Mouse (Mus musculus): ENCODE results near the gene Lgi4.
A peak's percentile ranks its signal among the peaks of the same experiment; 100 is the strongest.

The Lgi4 gene

DNA sequence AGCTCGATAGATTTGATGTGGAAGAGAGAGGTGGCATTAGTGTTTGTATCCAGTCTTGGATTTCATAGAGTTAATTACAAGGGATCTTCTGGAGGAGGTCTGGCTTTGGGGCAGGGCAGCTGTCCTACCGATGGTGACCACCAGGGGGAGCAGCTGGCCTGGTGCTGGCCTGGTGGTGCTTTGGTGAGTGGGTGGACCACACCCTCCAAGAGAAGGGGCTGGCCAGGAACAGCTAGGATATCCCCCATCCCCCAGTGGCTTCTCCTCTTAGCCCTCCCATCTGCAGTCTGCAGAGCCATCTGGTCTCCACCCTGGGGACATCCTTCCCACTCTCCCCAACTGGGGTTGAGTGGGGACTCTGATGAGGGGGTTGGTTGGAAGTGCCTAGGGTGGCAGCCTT lies at the start of gene Lgi4:
Gene Lgi4, plus strand, starts transcription at position 235 of the 400 bp plus-strand sequence.
- DNase-seq (ENCODE audit: extremely low spot score, low read depth, low spot score) = peak; percentile 26

DNA sequence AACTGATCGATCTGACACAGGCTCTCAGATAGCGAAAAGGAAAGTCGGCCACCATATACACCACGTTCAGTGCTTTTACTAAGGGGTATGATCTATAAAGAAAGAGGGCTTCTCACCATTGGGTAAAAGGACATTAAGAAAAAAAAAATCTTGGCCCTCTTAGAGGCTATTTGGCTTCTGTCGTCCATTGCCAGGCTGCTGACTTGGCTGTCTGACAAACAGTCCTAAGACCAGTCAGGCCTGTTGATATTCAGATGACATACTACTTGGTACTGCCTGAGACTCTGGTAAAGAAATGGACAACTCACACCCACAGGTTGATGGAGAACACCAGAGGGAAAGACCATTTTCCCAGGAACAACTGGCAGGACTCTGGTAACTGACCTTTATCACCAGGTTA lies 46.2 kb upstream of the Lgi4 start:
- DNase-seq (ENCODE audit: extremely low spot score, low read depth, low spot score) = no peak

DNA sequence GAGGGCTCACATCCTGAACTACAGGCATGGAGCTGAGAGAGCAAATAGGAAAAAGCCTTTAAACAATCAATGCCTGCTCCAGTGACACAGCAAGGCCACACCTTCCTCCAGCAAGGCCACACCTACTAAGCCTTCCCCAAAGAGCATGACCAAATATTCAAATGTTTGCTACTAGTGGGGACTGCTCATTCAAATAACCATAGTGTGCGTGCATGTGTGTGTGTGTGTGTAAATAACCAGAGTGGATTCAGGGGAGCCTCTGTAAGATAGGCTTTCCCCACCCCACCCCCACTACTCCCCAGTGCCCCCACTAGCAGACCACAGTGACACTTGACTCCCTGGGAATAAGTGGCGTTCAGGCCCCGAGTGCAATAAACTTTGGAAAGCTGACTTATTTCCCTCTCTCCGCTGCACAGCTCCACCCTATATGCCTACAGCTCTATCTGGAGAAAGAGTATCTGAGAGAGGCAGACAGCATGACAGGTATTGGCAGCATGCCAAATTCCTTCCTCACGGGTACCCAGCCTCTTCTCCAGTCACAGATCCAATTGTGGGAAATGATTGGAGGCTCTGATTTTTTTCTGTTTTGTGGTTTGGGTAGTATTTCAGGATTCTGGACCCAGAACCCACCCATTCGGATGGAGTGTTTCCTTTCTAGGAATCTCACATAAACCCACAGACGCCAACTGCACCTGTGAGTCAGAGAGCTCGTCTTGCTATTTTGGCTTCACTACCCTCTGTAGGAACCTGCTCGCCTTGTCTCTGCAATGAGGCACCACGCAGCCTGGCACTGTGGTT lies 41.8 kb upstream of the Lgi4 start:
- DNase-seq (ENCODE audit: extremely low spot score, low read depth, low spot score) = no peak

DNA sequence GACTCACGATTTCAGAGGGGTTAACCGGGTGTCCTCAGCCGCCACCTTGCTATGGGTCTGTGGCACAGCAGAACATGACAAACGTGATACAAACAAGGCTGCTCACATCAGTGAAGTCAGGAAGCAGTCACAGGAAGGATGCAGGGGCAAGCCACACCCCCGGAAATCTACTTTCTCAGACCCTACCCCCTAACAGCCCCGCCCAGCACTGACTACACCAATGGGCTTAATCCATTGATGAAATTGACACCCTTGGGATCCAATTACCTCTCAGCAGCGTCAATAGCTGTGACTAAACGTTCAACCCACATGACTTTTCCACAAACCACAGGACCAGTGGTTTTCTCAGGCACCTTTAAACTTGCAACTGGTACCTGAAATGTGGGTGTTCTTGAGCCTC lies 30.5 kb upstream of the Lgi4 start:
- DNase-seq (ENCODE audit: extremely low spot score, low read depth, low spot score) = no peak

DNA sequence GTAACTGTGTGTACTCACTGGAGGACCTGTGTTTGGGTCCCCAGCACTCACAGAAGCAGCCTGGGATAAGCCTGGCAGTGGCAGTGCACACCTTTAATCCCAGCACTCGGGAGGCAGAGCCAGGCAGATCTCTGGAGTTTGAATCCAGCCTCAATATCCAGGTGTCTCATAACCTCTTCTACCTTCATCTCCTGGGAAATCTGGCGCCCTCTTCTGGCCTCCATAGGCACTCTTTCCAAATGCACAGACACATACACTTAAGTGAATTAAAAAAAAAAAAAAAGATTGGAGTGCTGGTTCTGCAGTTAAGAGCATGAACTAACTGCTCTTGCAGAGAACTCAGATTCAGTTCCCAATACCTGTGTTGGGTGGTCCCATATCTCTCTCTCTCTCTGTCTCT lies 28.4 kb upstream of the Lgi4 start:
- DNase-seq (ENCODE audit: extremely low spot score, low read depth, low spot score) = no peak

DNA sequence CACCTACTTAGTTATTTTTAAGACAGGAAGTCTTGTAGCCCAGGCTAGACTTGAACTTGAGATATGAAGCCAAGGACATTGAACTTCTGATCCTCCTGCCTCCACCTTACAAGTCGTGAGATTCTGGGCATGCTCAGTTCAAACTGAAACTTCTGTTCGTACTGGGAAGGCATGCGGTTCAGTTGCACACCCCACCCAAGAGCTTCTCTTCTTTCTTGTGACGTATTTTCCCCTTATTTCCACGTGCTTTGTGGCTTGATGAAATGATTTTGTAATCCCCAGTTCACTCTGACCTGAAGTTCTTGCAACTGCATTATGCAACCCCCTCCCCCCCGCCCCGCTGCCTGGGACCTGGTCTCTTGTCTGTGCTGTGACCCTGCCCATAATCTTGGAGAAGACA lies 27.4 kb upstream of the Lgi4 start:
- no peak for DNase-seq (ENCODE audit: extremely low spot score, low read depth, low spot score)

DNA sequence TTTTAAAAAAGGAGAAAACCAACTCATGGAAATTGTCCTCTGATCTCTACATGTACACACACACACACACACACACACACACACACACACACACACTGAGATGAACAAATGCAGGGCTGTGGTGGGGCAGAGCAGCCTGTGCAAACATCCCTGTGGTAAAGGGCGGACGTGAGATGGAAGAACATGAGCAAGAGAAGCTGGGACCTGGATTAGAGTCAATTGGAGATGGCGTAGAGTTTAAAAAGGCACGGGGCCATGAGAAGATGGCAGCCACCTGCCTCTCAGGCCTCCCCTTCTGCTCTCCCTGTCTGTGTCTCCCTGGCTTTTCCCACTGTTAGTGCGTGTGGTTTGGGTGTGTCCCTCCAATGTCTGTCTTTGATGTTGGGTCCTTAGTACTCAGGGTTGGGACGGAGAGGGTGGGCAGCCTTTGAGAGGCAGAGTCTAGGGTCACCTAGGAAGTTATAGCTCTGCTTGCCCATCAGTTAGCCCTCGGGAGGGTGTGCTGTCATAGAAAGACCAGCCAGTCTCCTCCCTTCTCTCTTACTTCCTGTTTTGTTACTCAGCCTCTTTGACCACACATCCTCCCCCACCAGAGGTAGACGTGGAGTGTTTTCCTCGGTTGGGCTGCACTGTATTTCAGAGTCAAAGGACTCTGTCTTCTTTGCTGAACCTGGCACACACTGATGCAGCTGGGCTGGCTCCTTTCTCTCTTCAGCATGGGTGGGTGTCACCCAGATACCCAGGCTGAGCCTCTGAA lies 25.6 kb upstream of the Lgi4 start:
- no peak for DNase-seq (ENCODE audit: extremely low spot score, low read depth, low spot score)

DNA sequence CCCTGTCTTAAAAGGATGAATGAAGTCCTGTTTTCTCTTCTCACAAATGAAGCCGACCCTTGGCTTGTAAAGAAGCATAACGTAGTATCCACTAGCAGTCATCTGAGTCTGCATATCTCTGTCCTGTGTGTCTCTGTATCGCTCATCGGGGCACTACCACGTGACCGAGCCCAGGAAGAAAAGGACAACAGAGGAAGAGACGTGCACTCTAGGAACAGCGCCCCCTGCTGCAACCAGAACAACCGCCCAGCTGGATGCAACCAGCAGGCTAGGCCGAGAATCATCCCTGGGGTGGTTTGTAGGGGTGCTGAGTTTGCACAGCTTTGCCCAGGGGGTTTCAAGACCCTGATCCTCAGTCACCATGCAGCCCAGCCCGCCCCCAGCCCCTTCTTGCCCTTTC lies 24.4 kb upstream of the Lgi4 start:
- DNase-seq (ENCODE audit: extremely low spot score, low read depth, low spot score) = no peak

DNA sequence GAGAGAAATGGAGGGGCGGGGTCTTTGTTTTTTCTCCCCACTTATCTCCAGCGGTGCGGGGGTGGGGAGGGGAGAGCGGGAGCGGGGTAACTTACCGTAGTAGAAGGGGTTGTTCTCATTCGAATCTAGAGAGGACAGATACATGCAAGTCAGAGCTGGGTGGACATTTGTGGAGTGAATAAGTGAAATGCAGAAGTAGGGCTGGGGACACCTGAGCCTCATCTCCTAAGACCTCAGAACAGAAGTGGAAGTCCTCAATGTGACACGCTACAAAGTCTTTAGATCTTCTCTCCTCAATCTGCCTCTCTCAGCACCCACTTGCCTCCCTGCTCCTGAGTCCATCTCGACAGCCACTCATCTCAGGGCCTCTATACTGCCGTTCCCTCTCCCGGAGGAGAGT lies 23.9 kb upstream of the Lgi4 start:
- DNase-seq (ENCODE audit: extremely low spot score, low read depth, low spot score) = no peak

DNA sequence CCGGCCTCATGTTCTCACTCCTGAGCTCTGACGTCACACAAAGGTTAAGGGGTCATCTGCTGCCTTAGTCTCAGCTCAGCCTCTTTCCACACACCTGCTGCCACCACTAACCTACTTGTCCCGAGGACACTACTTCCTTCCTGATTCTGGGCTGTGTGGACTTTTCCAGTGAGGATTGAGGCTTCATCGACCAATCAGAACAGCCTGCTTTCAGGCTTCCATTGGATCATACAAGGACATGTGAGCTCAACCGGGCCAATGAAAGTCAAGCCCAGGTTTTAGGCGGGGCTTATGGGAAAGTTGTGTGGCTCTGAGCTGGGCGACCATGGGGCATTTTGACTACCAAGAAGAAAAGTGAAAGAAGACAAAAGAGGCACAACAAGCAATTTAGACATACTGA lies 22.2 kb upstream of the Lgi4 start:
- no peak for DNase-seq (ENCODE audit: extremely low spot score, low read depth, low spot score)

DNA sequence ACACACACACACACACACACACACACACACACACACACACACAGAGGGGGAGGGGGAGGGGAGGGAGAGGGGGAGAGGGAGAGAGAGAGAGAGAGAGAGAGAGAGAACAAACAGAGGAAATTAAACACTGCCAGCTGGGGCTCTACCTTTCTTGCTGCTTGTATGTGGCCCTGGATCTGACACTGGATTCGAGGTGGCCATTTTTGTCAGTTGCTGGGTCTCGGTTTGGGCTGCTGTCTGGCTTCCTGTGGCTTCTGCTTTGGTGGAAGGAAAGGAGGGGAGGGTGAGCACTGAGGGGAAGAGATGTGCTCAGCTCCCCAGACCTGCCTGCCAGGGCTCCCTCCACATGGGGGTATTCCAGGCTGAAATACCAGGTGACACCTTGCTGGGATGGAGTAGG lies 21.5 kb upstream of the Lgi4 start:
- no peak for DNase-seq (ENCODE audit: extremely low spot score, low read depth, low spot score)

DNA sequence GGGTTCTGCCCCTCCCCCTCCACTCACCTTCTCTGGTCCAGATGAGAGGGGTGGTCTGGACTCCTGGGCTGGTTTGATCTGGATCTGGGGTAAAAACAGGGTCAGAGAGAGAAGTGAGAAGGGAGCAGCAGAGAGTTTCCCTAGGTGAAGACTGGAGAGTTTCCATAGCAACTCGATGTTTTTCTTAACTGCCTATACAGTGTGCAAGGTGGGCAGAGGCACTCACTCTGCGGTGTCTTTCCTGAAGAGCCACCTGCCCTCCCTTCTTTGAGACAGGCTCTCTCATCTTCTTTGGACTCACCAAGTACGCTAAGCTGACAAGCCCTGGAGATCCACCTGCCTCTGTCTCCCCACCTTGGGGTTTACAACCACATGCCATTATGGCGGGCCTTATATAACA lies 20.1 kb upstream of the Lgi4 start:
- DNase-seq (ENCODE audit: extremely low spot score, low read depth, low spot score) = no peak

DNA sequence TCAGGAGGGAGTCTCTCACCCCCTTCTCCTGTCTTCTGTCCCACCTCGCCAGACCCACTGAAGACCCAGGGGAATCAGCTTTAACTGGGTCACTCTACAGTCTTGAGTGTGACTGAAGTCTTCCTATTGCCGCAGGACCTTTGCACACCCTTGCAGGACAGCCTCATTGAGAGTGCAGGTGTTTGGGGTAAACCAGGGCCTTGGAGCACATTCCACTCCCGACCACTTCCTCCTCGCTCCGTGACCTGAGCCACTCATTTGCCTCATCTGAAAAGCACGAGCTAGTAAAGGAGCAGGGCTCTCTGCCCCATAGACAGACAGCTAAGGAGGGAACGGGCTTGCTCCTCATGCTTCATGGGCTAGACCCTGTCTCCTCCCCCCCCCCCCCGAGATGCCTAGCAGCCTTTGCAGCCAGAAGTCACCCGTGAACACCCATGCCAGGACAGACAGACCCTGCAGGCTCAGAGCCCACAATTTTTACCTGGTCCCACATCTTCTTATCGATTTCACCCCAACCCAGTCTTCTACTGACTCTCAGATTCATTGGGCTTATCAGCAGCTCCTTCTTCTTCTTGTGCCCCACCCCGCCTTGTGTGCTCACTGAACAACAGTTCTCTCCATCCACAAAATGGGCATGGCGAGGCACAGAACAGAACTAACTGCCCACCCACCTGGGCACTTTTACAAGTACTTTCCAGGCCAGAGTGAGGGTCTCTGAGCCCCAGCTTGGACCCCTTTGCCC lies 18.7 kb upstream of the Lgi4 start:
- no peak for DNase-seq (ENCODE audit: extremely low spot score, low read depth, low spot score)

DNA sequence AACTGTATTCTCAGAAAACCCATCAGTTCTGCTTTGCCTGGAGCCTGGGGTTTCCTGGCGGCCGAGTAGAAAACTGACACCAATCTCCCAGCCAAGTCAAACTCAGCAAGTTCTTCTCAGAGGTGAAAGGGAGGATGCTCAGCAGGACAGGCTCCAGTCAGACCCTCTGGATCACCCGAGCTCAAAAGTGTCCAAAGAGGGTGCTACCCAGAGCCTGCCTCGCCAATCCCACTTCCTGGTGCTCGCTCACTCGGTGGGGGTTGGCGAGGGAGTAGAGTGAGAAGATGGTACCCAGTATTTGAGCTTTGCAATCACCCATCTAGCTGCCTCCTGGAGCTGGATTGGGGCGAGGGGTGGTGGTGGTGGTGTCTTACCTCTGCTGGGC lies 18.1 kb upstream of the Lgi4 start:
- no peak for DNase-seq (ENCODE audit: extremely low spot score, low read depth, low spot score)

DNA sequence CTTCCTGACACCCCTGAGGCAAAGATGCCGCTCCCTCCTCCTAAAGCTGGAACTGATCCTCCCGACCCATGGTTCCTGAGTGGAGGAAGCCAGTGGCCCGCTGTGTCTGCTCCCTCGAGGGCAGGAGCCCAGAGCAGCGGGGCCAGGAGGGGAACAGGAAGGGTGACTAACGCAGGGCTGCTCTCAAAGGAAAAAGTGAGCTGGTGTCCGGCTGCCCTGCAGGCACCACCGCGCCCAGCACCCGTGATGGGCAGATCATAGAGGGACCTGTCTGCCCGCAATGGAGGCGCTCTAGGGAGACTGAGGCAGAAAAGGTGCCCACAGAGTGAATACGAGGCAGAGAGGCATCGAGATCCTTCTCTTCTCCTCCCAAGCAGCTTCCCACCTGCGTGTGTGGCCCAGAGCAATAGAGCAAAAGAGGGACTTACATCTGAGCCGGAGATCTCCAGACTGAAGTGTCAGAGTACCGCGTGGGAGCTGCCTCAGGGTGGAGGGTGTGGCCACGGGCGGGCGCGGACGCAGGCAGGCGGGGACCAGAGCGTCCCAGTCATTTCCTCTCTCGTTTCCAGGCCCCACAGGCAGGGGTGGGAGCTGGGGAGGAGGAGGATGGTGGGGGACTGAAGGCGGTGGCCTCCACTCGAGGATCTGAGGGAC lies 17.4 kb upstream of the Lgi4 start:
- no peak for DNase-seq (ENCODE audit: extremely low spot score, low read depth, low spot score)

DNA sequence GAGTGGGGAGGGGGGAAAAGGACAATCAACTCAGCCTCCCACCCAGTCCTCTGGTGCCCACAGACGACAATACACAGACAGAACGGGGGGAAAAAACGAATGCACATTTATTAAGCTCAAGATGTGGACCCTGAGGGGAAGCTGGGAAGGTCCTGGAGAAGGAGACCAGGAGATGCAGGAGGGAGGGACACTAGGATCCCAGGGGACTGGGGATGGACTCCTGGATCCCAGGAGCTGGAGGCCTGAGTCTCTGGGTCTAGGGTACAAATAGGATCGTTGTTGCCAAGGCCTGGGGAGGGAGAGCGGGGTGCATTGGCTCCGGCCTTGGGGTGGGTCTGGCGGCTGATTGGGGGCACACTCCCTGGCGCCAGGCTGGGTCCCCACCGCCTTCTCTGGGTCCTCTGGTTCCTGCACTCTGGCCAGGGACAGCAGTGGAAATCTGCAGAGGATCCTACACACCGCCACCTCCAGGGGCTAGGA lies 16.7 kb upstream of the Lgi4 start, which contains the start of gene Fxyd5:
Gene Fxyd5, minus strand, starts transcription at position 51 of the 480 bp plus-strand sequence.
- no peak for DNase-seq (ENCODE audit: extremely low spot score, low read depth, low spot score)

DNA sequence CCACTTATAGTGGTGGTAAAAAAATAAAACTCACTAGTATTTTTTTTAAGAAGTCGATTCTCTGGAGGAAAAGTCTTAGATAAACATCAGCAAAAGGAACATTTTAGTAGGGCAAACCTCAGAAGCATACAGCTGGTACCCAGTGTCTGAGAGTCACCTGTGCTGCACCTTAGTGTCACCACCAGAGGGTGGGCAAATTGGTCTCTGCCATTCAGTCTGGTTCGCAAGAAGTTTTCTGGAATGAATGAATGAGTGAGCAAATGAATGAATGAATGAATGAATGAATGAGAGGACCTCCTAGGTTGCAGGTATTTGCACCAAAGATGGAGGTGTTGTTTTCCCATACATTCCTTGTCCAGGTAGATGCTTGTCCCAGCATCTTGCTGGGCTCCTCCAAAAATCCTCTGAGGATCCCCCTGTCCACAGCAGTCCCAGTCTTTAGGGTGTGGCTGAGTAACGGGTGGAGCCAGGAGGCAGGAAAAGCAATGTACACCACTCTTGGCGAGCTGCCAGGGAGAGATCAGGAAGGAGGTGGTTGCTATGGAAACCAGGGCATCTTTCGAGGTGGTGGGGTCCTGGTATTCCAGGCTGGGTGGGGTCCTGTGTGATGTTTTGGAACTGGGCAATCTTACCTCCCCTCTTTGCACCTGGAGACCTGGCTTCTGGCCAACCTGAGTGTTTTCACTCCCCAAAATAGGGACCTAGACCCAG lies 9.9 kb upstream of the Lgi4 start:
- DNase-seq (ENCODE audit: extremely low spot score, low read depth, low spot score) = no peak

DNA sequence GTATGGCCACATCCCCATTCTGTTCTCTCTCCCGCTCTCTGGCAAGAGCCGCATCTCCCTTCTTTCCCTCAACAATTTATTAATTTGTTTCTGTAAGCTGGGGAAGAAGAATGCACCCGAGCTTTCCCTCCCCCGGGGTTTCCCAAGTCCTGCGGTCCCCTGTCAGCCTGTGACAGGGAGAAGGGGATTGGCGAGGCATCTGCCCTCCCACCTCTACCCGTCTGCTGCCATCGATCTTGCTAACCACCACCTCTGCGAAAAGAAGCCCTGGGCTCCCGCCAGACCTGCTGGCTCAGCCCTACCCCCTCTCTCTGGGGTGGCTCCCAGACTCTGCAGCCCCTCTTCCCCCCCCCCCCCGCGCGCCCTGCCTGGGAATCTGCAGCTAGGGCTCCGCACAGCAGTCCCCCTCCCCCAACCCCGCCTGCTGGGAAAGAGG lies 9.3 kb upstream of the Lgi4 start:
- no peak for DNase-seq (ENCODE audit: extremely low spot score, low read depth, low spot score)

DNA sequence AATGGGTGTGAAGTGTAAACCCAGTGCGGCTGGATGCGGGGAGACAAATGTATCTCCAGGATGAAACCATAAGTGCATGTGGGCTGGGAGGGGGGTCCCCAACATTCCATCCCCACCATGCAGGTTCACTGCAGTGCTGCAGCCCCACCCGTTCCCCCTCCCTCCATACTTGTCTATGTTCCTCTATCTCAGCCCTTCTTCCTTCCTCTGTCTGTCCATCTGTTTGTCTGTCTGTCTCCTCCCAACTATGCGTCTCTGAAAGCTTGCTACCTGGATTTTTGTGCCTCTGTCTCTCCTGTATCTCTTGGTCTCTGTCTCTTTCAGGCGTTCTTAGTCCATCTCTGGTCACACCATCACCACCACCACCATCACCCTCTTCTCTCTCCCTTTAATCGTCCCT lies 8.7 kb upstream of the Lgi4 start:
- DNase-seq (ENCODE audit: extremely low spot score, low read depth, low spot score) = no peak

DNA sequence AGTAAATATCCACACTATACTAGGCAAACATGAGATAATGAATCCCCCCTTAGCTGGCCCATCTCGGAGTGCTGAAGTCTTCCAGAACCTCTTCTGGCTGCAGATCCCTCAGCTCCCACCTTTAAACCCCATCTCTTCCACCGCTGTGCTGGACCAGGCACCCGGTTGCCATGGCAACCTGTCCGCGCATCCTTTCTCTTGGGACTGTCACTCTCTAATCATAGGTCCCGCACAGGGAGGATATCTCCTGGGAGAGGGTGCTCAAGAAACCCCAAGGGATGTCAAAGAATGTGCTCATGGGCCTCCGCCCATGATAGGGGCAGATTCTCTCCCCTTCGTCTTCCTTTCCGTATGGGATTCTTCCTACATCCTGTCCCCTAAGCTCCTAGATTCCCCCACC lies 8.2 kb upstream of the Lgi4 start:
- no peak for DNase-seq (ENCODE audit: extremely low spot score, low read depth, low spot score)

Measured in hindlimb bud, embryonic 11.5 days (tissue).